Mouse (Mus musculus) left cerebral cortex, adult 8-10 months (tissue): ENCODE data around the gene Tle4. TPM values are rescaled to one million over a fixed set of nuclear protein-coding genes. Genes with fewer than 3 reads are reported as not detected.

Experiments used
- DNase-seq, 2 experiments: peaks; one replicate each; pipeline ENCODE4 v3.0.0; 2022; ENCODE audit warnings: low spot score in 2 of 2
- total RNA-seq, 4 experiments: library from RNA; stranded (reverse); gene quantifications; 2 replicates each; pipeline ENCODE4 v1.2.4; 2022

Gene Tle4
- total RNA-seq, 4 experiments from 2014 or later: 44.8 to 52.3 (median 47.4) TPM

- no peak for DNase-seq
Observed at GRCm38 (mm10) chr19:14532861-14533260, 65.0 kb downstream of the Tle4 start.

DNA sequence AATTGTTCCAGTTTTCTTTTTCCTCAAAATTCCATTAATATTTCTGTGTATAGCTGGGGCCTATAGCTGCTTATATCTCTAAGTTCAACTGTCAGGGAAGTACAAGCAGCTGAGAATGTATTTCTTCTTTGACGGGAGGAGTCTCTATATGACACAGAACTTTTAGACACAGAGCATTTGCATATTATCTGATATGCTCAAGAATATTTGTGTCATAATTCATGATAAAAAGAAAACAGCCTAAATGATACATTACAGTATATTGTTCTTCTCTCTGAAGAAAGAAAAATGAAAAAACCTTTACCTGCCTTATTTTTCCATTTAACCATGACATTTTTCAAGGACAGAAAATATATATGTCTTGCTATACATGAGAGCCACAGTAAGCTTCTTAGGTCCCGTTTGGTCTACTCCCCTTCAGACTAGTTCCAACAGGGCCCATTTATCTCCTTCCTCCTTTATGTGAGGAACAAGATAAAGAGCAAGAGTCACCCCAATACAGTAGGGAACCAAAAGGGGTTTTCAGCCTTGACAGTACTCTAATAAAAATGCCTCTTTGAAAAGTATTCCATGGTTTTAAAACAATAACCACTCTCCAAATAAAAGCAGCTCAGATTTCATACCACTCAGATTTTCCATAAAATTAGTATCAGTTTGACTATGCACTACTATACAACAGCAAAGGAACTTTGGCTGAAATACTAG is 77.6 kb downstream of the Tle4 start:
- DNase-seq: no peak

GRCm38 (mm10) chr19:14519186-14519585 is 78.7 kb downstream of the Tle4 start:
- DNase-seq: no peak

- no peak for DNase-seq
Observed at GRCm38 (mm10) chr19:14518438-14519044, 79.3 kb downstream of the Tle4 start.

GRCm38 (mm10) chr19:14516420-14516819 is 81.4 kb downstream of the Tle4 start:
- no peak for DNase-seq

GRCm38 (mm10) chr19:14508819-14509218 is 89.0 kb downstream of the Tle4 start:
- no peak for DNase-seq

- no peak for DNase-seq
Observed at GRCm38 (mm10) chr19:14507911-14508310, 89.9 kb downstream of the Tle4 start.

DNA sequence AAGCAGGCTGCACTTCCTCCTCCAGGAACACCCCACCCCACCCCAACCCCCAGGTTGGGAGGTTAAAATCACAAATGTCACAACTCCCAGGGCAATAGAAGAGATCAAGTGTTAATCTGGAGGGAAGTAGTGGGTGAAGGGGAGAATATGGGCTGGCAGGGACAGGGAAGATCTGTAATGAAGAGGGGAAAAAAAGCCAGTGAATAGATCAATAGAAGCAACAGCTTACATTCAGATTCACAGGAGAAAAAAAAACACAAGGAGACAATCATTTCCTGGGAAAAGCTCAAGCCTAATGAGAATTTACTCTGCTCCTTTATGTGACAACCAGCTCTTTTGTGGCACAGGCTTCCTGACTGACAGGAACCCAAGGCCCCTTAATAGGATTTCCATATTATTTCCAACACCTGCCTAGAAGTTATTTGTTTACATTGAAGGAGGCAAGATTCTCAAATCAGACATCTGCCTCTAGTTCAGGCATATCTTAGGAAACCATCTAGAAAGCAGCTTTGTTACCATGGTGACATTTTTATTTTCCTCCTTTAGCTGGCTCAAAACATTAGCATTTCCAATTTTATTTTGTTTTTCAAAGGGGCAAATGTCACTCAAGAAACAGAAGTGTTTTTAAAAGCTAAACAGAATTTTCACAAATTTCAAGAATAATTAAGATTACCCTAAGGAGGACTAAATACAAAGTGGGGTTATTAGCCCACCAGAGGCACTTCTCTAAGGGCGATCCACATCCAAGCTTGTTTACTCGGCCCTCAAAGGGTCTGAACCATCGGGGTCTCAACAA is 90.8 kb downstream of the Tle4 start:
- no peak for DNase-seq

GRCm38 (mm10) chr19:14505885-14506548 is 91.8 kb downstream of the Tle4 start:
- no peak for DNase-seq

DNA sequence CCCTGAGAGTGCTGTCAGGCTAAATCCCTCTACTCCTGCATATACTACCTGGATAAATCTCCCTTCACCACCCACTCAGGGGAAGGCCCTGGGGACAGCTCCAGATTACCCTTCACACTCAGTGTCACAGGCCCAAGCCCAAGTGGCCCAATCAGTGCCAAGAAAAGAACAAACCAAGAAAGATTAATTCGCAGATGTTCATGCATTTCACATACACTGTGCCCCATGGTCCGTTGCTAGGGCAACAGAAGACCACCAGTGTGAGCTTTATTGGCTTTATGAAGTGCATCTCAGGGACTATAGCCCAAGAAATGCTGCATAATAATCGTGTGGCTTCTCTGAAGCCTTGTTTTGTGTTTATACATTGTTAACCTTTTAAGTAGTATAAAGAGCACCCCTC is 92.5 kb downstream of the Tle4 start:
- no peak for DNase-seq

GRCm38 (mm10) chr19:14503862-14504261 is 94.0 kb downstream of the Tle4 start:
- no peak for DNase-seq

GRCm38 (mm10) chr19:14502234-14502633 is 95.6 kb downstream of the Tle4 start:
- no peak for DNase-seq

GRCm38 (mm10) chr19:14499835-14500425 is 97.9 kb downstream of the Tle4 start:
- no peak for DNase-seq

DNA sequence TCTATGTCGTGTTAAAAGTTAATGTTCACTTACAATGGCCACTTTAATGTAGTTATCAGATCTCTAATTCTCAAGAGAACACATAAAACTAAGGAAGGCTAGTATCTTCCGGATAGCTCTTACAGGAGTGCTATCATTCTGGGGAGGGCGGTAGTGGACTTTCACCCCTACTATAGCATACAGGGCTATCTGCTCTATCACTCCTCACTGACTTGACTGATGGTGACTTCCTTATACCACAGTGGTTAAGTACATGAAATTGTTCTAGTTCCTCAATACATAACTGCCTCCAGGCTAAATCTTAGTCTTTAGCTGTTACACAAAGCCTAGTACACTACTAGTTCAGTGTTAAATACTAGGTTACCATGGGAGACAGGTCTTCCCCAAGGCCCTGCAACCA is 104.8 kb downstream of the Tle4 start:
- no peak for DNase-seq

DNA sequence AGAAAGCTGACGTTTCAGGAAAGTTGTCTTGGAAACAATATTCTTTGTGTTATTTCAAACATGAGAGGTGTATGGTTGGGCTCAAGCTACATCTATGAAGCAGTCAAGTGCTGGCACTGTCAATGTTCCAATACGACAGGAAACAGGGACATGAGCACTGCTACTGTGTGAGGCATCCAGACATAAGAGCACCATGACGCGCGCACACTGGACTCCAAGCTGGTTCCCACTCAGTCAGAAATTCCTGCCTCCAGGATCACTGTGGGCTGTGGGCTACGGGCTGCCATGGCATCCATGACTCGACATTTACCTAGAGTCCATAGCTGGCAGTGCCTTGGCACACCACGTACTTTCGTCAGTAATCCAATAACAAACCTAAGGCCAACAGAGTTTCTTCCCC is 110.7 kb downstream of the Tle4 start:
- DNase-seq: no peak

GRCm38 (mm10) chr19:14485176-14485575 is 112.7 kb downstream of the Tle4 start:
- no peak for DNase-seq

DNA sequence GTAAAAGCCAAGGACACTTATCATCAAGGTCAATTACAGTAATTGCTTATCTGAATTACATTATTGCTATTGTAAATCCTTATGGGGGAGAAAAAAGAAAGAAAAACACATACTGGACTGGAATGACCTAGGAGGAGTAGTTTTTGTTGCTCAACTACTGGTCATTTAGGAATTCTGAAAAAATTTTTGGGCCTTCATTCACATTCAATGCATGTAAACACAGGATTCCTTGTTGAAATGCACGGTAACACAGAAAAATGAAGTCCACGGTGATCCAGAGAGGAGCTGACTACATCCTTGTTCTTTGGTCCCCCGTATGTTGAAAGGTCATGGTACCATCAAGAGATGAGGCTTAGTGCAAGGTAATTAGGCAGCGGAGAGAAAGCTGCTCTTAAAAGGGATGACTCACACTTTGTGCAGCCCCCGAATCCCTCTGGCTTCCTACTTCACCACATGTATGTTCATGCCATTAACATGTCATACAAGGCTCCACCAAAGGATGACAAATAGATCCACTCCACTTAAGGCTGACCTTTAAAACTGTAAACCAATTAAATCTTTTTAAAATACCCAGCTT is 115.2 kb downstream of the Tle4 start:
- no peak for DNase-seq

- DNase-seq: no peak
Observed at GRCm38 (mm10) chr19:14481796-14482561, 115.9 kb downstream of the Tle4 start.

DNA sequence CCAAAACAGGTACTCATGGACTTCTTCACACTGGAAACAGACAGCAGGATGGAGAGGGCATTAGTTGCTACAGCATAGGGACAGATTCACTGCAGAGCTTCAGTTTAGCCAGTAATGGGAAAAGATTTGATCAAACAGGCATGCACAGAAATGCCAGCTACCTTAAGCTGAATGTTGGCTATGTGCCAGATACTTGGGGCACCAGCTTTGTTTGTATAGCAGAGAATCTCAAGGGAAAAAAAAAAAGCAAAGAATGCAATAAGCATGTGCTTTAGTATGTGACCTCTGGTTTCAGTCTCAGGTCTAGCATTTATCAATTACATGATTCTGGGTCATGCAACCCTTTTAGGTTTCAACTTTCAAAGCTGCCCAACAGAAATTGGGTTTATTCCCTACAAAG is 118.1 kb downstream of the Tle4 start:
- no peak for DNase-seq

DNA sequence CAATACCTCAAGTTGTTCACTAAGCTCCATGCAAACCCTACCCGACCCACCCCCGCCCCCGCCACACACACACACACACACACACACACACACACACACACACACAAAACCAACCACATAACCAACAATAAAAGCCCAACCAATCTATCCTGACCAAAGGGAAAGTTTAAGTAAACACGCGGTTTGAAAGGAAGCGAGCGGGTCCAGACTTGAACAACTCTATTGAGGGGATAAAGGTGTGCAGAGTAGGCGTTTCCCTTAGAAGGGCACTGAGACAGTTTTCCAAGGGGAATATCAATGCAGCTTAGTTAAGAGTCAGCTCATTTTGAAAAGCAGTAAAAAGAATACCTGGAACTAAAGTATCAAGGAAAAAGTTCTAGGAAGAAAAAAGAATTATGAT is 128.5 kb downstream of the Tle4 start:
- DNase-seq: no peak
